Mouse (Mus musculus) left cerebral cortex, adult 18-20 months (tissue): ENCODE measurements at regions not wholly inside any gene's neighbourhood (a gene's known extent, or its start where the extent isn't known, plus 50 kb on each side); places are given as distances from the start of the nearest gene placed in this dataset.

Experiments
- DNase-seq, 2 experiments: peaks; one replicate each; pipeline ENCODE4 v3.0.0; 2021 to 2022; ENCODE audit warnings: low spot score in 2 of 2, mixed read lengths in 1 of 2

GRCm38 (mm10) chr15:36380461-36381227, 626.9 kb downstream of the Zfp706 start:
- no peak for DNase-seq

DNA sequence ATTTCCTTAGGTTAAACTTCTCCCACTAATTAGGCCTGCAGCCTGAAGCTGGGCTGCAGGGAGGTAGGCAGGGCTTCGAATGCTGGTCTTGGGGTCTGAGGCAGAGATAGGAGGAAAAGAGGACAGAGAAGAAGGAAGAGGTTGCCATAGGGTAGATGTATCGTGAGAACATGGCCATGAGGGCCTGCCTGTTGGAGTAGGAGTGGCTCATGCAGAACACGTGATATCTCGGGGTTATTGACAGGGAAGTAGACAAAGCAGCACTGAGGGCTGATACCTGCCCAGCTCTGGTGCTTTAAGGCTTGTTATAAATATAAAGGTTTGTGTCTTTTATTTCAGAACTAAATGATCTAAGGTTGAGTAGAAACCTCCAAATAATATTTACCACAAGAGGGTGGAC, 628.9 kb downstream of the Zfp706 start:
- no peak for DNase-seq

DNA sequence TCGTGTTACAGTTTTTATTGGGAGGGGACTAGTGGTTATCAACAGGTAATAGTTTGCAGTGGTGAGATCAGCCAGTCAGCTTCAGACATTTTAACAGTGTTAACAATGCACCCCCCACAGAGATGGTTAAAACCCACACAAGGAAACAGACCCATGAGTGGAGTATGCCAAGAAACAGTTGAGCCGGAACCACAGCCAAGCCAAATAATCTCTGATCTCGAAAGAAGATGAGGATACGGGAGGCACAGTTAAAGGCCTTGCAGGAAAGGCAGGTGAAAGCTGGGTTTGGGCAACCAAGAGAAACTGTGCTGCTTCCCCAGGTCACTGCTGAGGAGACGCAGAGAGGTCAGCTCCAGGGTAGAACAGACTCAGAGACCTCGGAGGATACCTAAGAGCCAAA, 631.0 kb downstream of the Zfp706 start:
- no peak for DNase-seq

GRCm38 (mm10) chr15:36375549-36375885, 632.1 kb downstream of the Zfp706 start:
- no peak for DNase-seq

GRCm38 (mm10) chr15:36374732-36375548, 632.6 kb downstream of the Zfp706 start:
- peak; percentile 90 to 91 for DNase-seq

DNA sequence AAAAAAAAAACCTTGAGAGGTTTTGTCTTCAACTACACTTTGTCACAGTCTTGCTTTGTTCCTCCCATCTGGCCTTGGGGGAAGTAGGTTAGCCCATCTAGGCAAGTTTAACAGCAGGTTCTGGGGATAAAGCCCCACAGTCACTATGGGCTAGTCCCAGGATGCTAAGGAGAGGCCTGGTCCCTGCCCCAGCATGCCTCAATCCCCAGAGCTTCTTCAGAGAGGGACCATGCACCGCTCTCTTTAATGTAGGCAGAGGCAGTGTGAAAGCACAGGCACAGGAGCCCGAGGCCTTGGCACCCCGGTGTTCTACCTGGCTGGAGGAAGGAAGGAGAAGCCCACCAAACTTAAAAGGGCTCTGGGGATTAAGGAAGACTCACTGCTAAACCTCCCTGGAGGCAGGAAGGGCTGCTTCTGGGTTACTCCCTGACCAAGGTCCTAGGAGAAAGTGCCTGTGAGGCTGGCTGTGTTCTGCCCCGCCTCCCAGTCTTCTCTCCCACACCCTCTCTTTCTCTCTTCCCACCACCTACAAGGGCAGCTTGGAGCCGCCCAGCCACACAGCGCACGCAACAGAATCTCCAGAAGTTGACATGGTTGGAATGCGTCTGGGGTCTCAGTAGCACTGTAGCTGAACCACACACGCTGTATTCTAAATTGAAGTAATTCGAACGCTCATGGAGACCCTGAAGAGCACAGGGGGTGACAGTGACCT, 633.5 kb downstream of the Zfp706 start:
- peak; percentile 25 to 44 for DNase-seq

- no peak for DNase-seq
Measured at GRCm38 (mm10) chr15:36373481-36373880, 634.1 kb downstream of the Zfp706 start.

GRCm38 (mm10) chr15:36371382-36371781, 636.2 kb downstream of the Zfp706 start:
- DNase-seq: no peak

DNA sequence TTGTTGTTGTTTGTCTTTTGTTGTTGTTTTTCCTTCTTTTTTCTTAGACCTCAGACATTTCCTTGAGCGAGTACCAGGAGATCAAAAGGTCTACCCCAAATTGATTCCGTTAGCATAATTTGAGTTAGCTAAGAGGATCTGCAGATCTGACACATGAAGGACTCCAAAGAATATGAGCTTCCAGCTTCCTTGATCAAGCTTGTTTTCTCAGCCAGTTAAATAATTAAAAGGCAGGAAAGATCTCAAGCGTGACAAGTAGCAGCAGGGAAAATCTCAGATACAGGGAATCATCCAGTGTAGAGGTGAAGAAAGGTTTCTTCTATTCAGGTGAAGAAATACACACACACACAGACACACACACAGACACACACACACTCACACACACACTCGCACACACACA, 636.7 kb downstream of the Zfp706 start:
- DNase-seq: no peak

DNA sequence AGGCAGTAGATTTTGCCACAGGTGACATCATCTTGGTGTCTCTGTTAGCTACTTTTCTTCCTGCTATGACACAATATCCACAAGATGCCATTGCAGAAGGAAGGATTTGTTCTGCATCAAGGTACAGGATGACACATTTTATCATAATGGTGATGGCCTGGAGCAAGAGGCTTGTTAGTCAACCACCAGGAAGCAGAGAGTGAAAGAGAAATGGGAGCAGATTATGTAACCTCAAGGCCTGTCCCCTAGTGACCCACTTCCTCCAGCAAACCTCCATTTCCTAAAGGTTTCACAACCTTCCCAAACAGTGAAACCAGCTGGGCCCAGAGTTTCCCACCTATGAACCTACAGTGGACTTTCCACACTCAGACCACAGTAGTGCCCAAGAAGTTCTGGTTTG, 640.3 kb downstream of the Zfp706 start:
- no peak for DNase-seq

GRCm38 (mm10) chr15:36364757-36365156, 642.8 kb downstream of the Zfp706 start:
- DNase-seq: no peak

GRCm38 (mm10) chr15:36364062-36364461, 643.5 kb downstream of the Zfp706 start:
- peak in 1 of 2 experiments; percentile 7 for DNase-seq

GRCm38 (mm10) chr15:36362911-36363565, 644.5 kb downstream of the Zfp706 start:
- DNase-seq: no peak

- no peak for DNase-seq
Measured at GRCm38 (mm10) chr15:36361522-36362148, 645.9 kb downstream of the Zfp706 start.

GRCm38 (mm10) chr15:36360694-36361521, 646.7 kb downstream of the Zfp706 start:
- no peak for DNase-seq

DNA sequence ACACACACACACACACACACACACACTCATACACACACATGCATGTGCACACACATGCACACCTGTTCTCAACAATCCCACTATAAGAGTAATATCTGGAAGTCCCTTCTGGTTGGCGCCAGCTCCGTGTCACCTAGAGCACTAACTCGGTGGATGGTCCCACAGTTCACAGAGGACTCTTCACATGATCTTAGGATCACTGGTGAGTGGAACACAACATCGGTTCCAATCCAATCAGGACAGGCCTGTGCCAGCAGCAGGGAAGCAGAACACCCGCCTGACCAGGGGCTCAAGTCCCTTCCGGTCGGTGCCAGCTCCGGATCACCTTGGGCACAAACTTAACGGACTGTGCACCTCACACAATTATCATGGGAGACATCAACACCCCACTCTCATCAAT, 651.7 kb downstream of the Zfp706 start:
- DNase-seq: no peak

DNA sequence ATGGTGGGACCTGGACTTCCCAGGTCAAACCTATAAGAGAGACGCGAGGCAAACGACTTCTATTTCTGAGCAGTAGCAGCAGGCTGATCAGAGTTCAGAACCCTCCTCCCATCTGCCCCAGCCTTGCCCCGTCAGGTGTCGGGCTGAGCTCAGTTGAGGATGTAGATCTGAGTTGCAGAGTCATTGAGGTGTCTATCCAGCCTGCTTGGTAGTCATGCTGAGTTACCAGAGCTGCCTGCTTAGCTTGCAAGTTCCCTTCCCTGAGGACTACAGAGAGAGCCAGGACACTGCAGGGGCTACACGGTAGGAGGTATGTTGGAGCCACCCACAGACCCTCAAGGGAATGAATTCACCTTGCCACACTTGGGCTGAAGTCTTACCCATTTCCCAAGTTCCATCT, 653.0 kb downstream of the Zfp706 start:
- DNase-seq: no peak

DNA sequence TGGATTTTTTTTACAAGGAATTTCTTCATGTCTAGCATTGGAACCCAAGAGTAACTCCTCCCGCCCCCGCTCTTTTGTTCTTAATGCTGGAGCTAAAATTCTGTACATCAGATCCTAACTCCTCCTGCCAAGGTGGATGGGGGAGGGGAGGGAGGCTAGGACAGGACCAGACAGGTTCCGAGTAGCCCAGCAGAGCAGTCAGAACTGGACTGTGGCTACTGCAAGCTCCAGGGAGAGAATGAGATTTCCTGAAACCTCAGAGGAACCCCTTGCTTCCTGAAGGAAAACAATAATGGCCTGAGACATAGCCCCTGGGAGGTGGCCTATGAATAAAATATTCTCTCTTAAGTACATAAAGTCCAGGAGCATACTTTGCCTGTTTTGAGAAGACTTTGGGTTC, 653.8 kb downstream of the Zfp706 start:
- no peak for DNase-seq

GRCm38 (mm10) chr15:36352929-36353328, 654.6 kb downstream of the Zfp706 start:
- DNase-seq: no peak

- DNase-seq: no peak
Measured at GRCm38 (mm10) chr15:36351693-36352092, 655.9 kb downstream of the Zfp706 start.
